Mouse (Mus musculus): ENCODE measurements around the gene Gal3st2. TPM values are rescaled to one million over a fixed set of nuclear protein-coding genes. Genes with fewer than 3 reads are reported as not detected.
"Not testable (repeated sequence)": the region's sequence is repeated elsewhere in the genome, so short reads cannot be mapped to it uniquely, and the experiment has no call there.

Gene Gal3st2
- total RNA-seq, 1 experiment from 2014 or later: not detected

GRCm38 (mm10) chr1:93871594-93872105 is 10.5 kb downstream of the Gal3st2 start:
- not testable (repeated sequence) for DNase-seq

- DNase-seq: not testable (repeated sequence)
Measured at GRCm38 (mm10) chr1:93874405-93874804, 13.3 kb downstream of the Gal3st2 start.

DNA sequence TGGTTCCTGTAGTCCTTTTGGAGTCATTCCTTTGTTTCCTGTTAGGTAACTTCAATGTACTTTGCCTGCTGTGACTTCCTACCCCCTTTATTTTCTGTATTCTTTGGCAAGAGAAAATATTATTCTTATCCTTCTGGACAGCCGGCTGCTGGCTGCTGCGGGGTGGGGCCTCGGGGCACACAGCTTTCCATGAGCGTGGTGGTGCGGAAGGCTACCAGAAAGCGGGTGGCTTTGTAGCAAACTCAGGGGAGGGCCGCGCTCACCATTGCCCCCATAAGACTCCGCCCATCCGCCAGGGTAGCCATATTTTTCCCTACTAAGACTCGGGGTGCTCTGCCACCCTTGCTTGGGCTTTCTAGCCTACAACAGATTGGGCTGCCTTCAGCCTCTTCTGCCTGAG is 20.7 kb downstream of the Gal3st2 start:
- not testable (repeated sequence) for DNase-seq

GRCm38 (mm10) chr1:93890936-93891335 is 29.8 kb downstream of the Gal3st2 start:
- DNase-seq: peak; percentile 16

GRCm38 (mm10) chr1:93897395-93897794 is 36.3 kb downstream of the Gal3st2 start:
- not testable (repeated sequence) for DNase-seq

- DNase-seq: not testable (repeated sequence)
Measured at GRCm38 (mm10) chr1:93901291-93901690, 40.2 kb downstream of the Gal3st2 start.

DNA sequence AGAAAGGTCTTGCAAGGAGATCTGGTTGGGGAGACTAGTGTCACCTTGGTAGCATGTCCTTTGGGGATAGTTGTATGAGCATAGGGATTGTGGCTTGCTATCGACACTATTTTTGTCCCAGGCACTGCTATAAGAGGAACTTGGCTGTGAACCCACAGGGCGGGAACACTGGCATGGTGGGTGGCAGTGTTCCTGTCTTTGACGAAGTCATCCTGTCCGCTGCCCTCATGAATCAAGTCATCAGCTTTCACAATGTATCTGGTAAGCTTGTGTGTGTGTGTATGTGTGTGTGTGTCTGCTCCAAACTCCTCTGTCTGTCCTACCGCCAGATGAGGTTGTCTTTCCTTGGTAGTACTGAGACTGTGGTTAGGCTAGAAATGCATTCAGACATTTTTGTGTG is 45.6 kb downstream of the Gal3st2 start:
- not testable (repeated sequence) for DNase-seq

DNA sequence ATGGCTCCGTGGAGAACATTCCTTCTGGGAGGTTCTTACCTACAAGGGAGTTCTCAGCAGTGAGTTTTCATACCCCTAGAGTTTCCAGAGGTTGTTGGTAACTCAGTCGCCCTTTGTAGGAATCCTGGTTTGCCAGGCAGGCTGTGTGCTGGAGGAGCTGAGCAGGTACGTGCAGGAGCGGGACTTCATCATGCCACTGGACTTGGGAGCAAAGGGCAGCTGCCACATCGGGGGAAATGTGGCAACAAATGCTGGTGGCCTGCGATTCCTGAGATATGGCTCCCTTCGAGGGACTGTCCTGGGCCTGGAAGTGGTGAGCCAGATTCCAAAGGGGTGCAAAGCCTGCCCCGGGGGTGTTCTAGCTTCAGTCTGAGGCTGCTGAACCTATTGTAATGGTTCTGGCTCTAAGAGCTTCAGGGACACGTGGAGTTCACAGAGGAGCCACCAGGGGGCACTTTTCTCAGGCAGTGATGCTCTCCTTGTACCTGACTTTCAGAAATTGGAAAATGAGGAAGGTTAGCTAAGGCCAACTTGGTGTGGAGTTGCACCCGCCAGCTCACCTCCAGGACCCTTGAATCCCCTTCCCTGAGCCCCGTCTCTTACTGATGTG is 48.0 kb downstream of the Gal3st2 start:
- DNase-seq: not testable (repeated sequence)

DNA sequence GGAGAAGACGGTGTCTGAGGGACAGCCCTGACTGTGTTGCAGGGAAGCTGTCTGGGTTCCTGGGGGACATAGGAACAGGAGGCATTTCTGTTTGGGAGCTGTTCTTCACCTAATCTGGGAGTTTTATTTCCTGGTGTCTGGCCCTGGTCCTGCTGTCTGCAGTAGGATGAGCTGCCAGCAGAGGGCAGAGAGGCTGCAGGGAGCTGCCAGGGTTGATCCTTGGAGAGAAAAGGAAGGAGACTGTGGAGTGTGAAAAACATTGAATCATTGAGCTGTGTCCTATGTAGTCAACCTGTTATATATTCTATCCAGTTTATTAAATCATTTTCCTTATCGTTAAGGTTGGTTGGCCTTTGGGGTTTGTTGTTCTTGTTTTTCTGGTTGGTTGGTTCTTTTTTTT is 50.8 kb downstream of the Gal3st2 start:
- not testable (repeated sequence) for DNase-seq

GRCm38 (mm10) chr1:93917160-93917559 is 56.1 kb downstream of the Gal3st2 start:
- DNase-seq: not testable (repeated sequence)

GRCm38 (mm10) chr1:93918011-93918410 is 56.9 kb downstream of the Gal3st2 start, which contains the start of gene Gal3st2b:
Gal3st2b (plus strand) TSS chr1:93918311.
- not testable (repeated sequence) for DNase-seq

GRCm38 (mm10) chr1:93918775-93919174 is 57.7 kb downstream of the Gal3st2 start:
- DNase-seq: not testable (repeated sequence)

DNA sequence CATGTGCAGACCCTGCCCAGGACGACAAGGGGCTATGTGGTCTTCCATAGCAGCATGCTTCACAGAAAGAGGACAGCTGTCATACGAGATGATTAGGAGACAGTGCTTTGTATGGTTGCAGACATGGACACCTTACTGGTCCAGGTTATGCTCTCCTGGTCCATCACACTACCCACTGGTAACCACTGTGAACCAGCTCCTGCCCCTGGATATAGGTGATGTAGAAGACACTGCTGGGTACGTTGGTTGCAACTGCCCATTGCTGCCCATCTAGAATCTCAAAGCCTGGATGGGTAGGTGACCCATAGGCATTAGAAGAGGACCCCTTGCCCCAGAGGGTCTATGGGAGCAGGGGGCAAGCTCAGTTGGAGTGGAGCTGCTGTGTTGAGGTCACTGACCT is 58.2 kb downstream of the Gal3st2 start:
- DNase-seq: not testable (repeated sequence)

- not testable (repeated sequence) for DNase-seq
Measured at GRCm38 (mm10) chr1:93922609-93923008, 61.5 kb downstream of the Gal3st2 start.

GRCm38 (mm10) chr1:93923098-93923497 is 62.0 kb downstream of the Gal3st2 start:
- not testable (repeated sequence) for DNase-seq

Other genes with a start within 250 kb of the Gal3st2 start
- gene Stk25, start 202.6 kb upstream of the Gal3st2 start, total RNA-seq (2021): 101 and 103 TPM in 2 replicates
- 9.9 and 12.2 TPM in 2 replicates for gene Bok, start 175.6 kb upstream of the Gal3st2 start, total RNA-seq (2021)
- 67.3 and 69.4 TPM in 2 replicates for gene Atg4b, start 109.8 kb upstream of the Gal3st2 start, total RNA-seq (2021)
- 42.6 and 45.8 TPM in 2 replicates for gene Thap4, start 106.4 kb upstream of the Gal3st2 start, total RNA-seq (2021)
- gene Dtymk, start 59.4 kb upstream of the Gal3st2 start, total RNA-seq (2021): 70.1 and 70.7 TPM in 2 replicates
- 15.2 and 17.3 TPM in 2 replicates for gene Ing5, start 57.3 kb upstream of the Gal3st2 start, total RNA-seq (2021)
- 39.7 and 45.1 TPM in 2 replicates for gene D2hgdh, start 36.4 kb upstream of the Gal3st2 start, total RNA-seq (2021)
- gene Gal3st2b, start 57.0 kb downstream of the Gal3st2 start, total RNA-seq (2021): 0.26 and 1.2 TPM in 2 replicates
- 0.11 and 0.19 TPM in 2 replicates for gene Gal3st2c, start 129.2 kb downstream of the Gal3st2 start, total RNA-seq (2021)
- not detected in 2 replicates for gene Neu4, start 159.1 kb downstream of the Gal3st2 start, total RNA-seq (2021)
- gene Pdcd1, start 191.2 kb downstream of the Gal3st2 start, total RNA-seq (2021): 0.30 TPM in 1 of 2 replicates, not detected in the other

Data from adrenal gland, postnatal 14 days (tissue).